Mouse (Mus musculus) C2C12 (cell line): ENCODE measurements around the gene Csrp1. TPM values are rescaled to one million over a fixed set of nuclear protein-coding genes. Genes with fewer than 3 reads are reported as not detected.

Source experiments
- H3K27me3 ChIP-seq: one replicate; pipeline ENCODE4 v1.6.1; 2011; ENCODE audit not compliant: control insufficient read depth, insufficient read depth, insufficient read length
- H3K36me3 ChIP-seq: one replicate; pipeline ENCODE4 v1.6.1; 2011; ENCODE audit not compliant: control insufficient read depth, insufficient read depth
- H3K4me3 ChIP-seq: one replicate; pipeline ENCODE4 v1.5.1; 2011; ENCODE audit warnings: mild to moderate bottlenecking, control low read depth; ENCODE audit not compliant: poor library complexity, insufficient read depth, severe bottlenecking
- H3K79me2 ChIP-seq: one replicate; pipeline ENCODE4 v1.6.1; 2011; ENCODE audit not compliant: control insufficient read depth, insufficient read depth
- H3K79me3 ChIP-seq: one replicate; pipeline ENCODE4 v1.6.1; 2011; ENCODE audit warnings: low read depth, control low read depth
- H3ac ChIP-seq: one replicate; pipeline ENCODE3; 2011; ENCODE audit warnings: low read depth; ENCODE audit not compliant: control insufficient read depth, insufficient read length
- CEBPB ChIP-seq: IDR thresholded peaks from one replicate; pipeline ENCODE4 v1.6.1; 2011; ENCODE audit warnings: low read depth, mild to moderate bottlenecking, control low read depth, moderate library complexity
- CTCF ChIP-seq: IDR thresholded peaks from one replicate; pipeline ENCODE4 v1.5.1; 2011; ENCODE audit not compliant: control insufficient read depth, insufficient read depth, insufficient read length
- FOSL1 ChIP-seq: IDR thresholded peaks from one replicate; pipeline ENCODE4 v1.8.0; 2011; ENCODE audit warnings: mild to moderate bottlenecking, low read length; ENCODE audit not compliant: poor library complexity, insufficient read depth, severe bottlenecking
- MAX ChIP-seq: IDR thresholded peaks from one replicate; pipeline ENCODE4 v1.6.1; 2011; ENCODE audit warnings: mild to moderate bottlenecking, control low read depth
- MYOD1 ChIP-seq: IDR thresholded peaks from one replicate; pipeline ENCODE4 v1.6.1; 2011; ENCODE audit warnings: low read depth; ENCODE audit not compliant: control insufficient read depth, insufficient read length
- MYOG ChIP-seq: IDR thresholded peaks from one replicate; pipeline ENCODE4 v1.6.1; 2011; ENCODE audit not compliant: control insufficient read depth, insufficient read length; ENCODE audit errors: extremely low read depth
- USF1 ChIP-seq: IDR thresholded peaks from one replicate; pipeline ENCODE4 v1.6.1; 2011; ENCODE audit warnings: low read depth, mild to moderate bottlenecking, control low read depth, moderate library complexity
- polyA plus RNA-seq: library from polyadenylated mRNA; unstranded; fragments of >200 nt; fragmentation: generic; extraction: Trizol; gene quantifications from one replicate; pipeline ENCODE4 v1.2.1, GENCODE M21; 2012; ENCODE audit warnings: missing spikeins

The Csrp1 gene
- polyA plus RNA-seq, 1 experiment: 427 TPM

DNA sequence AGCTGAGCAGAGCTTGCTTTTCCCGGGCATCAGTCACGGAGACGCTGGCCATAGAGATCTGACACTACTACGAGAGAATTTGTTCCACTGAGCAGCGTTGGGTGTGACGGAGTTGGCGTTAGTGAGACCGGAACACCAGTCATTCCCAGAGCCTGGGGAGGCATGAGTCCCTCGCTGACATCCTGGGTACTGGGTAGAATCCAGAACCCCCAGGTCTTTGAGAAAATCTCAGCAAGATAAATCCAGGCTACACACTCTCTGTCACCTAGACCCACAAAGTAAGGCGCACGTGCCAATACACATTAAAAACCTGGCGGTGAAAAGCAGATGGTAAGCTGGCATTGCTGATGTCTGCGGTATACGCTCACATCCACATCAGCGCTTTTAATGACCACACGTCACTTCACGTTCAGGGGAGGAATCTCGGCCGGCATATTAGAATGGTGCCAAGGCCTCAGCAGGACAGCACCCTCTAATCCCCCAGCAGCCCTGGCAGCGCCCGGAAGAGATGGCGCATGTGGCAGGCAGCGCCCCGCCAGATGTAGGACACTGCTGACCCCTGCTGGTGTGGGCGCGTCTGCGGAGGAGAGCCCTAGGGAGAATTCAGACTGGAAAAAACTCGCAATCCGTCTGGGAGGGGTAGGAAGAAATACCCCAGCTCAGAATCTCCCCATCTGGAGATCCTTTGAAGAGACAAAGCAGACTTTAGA lies 20.7 kb upstream of the Csrp1 start:
- no peaks in the 10 kb centered on the region for H3K79me2 ChIP-seq
- H3ac ChIP-seq: peak overlapping the region; percentile 36
- no peaks in the 10 kb centered on the region for H3K36me3 ChIP-seq
- no peaks in the 10 kb centered on the region for H3K79me3 ChIP-seq
- no peaks in the 10 kb centered on the region for H3K27me3 ChIP-seq
- H3K4me3 ChIP-seq: no peak overlapping the region
- TF ChIP-seq FOSL1 (no peak), CTCF (peak; percentile 95)

GRCm38 (mm10) chr1:135699892-135700291 lies 20.0 kb upstream of the Csrp1 start:
- Histone ChIP-seq H3ac (no peak overlapping the region), H3K27me3 (no peaks in the 10 kb centered on the region), H3K79me3 (no peaks in the 10 kb centered on the region), H3K4me3 (no peak overlapping the region), H3K79me2 (no peaks in the 10 kb centered on the region), H3K36me3 (no peaks in the 10 kb centered on the region)
- no peak for TF ChIP-seq CEBPB
- TF ChIP-seq MAX: no peak
- no peak for TF ChIP-seq CTCF
- no peak for TF ChIP-seq USF1
- no peak for TF ChIP-seq FOSL1
- no peak for TF ChIP-seq MYOG
- TF ChIP-seq MYOD1: no peak

GRCm38 (mm10) chr1:135700605-135701004 lies 19.3 kb upstream of the Csrp1 start:
- no peaks in the 10 kb centered on the region for H3K79me3 ChIP-seq
- no peaks in the 10 kb centered on the region for H3K79me2 ChIP-seq
- no peaks in the 10 kb centered on the region for H3K36me3 ChIP-seq
- TF ChIP-seq USF1 (no peak), MYOD1 (no peak), MYOG (no peak), CTCF (peak; percentile 30), CEBPB (no peak), MAX (no peak)
- no peak overlapping the region for H3K4me3 ChIP-seq
- no peaks in the 10 kb centered on the region for H3K27me3 ChIP-seq
- H3ac ChIP-seq: no peak overlapping the region

DNA sequence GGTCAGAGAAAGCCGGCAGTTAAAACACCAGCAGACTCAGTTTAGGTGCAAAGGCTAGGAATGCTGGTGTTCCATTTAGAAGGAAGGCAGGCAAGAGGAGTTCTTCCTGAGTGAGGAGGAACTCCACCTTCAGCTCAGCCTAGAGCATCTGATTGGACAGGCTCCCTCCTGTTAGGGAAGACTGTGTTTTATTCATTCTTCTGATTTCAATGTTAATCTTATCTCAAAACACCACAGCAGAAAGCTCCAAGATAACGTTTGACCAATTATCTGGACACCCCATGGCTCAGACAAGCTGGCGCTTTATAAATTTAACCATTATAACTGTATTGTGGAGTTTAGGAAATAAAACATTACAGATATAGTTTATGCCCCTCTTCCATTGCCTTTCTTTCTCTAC lies 18.5 kb upstream of the Csrp1 start:
- TF ChIP-seq USF1 (no peak), MYOG (no peak), CEBPB (no peak), FOSL1 (no peak), CTCF (no peak), MYOD1 (no peak), MAX (no peak)
- H3K79me2 ChIP-seq: no peaks in the 10 kb centered on the region
- H3K4me3 ChIP-seq: no peak overlapping the region

GRCm38 (mm10) chr1:135702722-135703121 lies 17.1 kb upstream of the Csrp1 start:
- Histone ChIP-seq H3K27me3 (no peaks in the 10 kb centered on the region), H3K4me3 (no peak overlapping the region), H3K36me3 (no peaks in the 10 kb centered on the region), H3K79me3 (no peaks in the 10 kb centered on the region), H3K79me2 (no peaks in the 10 kb centered on the region), H3ac (no peak overlapping the region)
- no peak for TF ChIP-seq CEBPB
- TF ChIP-seq MYOG: no peak
- TF ChIP-seq MAX: no peak
- TF ChIP-seq MYOD1: no peak
- TF ChIP-seq USF1: no peak
- TF ChIP-seq CTCF: no peak
- no peak for TF ChIP-seq FOSL1

More for the DNA sequence above, 18.5 kb upstream of the Csrp1 start:
- no peaks in the 10 kb centered on the region for H3K36me3 ChIP-seq
- H3K79me3 ChIP-seq: no peaks in the 10 kb centered on the region
- H3K27me3 ChIP-seq: no peaks in the 10 kb centered on the region
- H3ac ChIP-seq: no peak overlapping the region

DNA sequence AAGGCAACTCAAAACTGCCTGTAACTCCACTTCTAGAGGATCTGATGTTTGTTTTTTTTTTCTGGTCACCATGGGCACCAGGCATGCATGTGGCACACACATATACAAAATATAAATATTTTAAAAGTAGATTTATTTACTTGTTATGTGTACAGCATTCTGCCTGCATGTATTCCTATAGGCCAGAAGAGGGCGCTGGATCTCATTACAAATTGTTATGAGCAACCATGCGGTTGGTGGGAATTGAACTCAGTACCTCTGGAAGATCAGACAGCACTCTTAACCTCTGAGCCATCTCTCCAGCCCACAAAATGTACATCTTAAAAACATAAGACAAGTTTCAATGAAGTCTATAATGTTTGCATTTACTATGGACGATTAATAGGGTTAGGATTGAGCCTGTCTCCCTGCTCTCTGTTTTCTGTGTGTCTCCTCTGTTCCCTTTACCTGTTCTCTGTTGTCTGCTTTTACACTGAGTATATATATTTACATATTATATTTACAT lies 15.5 kb upstream of the Csrp1 start:
- Histone ChIP-seq H3K36me3 (no peaks in the 10 kb centered on the region), H3K4me3 (no peak overlapping the region), H3K79me3 (no peaks in the 10 kb centered on the region), H3ac (no peak overlapping the region), H3K79me2 (no peaks in the 10 kb centered on the region), H3K27me3 (no peaks in the 10 kb centered on the region)
- no peak for TF ChIP-seq CEBPB
- no peak for TF ChIP-seq MYOG
- TF ChIP-seq FOSL1: no peak
